Mouse (Mus musculus) forebrain, embryonic 15.5 days (tissue): Measurements from ENCODE around the gene Ric1. TPM values are rescaled to one million over a fixed set of nuclear protein-coding genes. Genes with fewer than 3 reads are reported as not detected.
"Not testable (repeated sequence)": the region's sequence is repeated elsewhere in the genome, so short reads cannot be mapped to it uniquely, and the experiment has no call there.

ENCODE experiments used
- ATAC-seq: fragments of 200-750 bp; cut with Nextera tagmentation; replicated peaks from 2 replicates; pipeline ENCODE4 v1.8.0; 2017; ENCODE audit warnings: mild to moderate bottlenecking, moderate TSS enrichment, moderate library complexity
- H3K27ac ChIP-seq: fragments of 300-500 bp; sonication (generic); replicated peaks from 2 replicates; pipeline ENCODE4 v1.5.1; 2015; ENCODE audit warnings: mild to moderate bottlenecking, inconsistent platforms
- H3K27me3 ChIP-seq: fragments of 300-500 bp; sonication (generic); 2 replicates; pipeline ENCODE4 v1.6.1; 2015; ENCODE audit warnings: inconsistent platforms
- H3K36me3 ChIP-seq: fragments of 300-500 bp; sonication (generic); 2 replicates; pipeline ENCODE4 v1.6.1; 2015; ENCODE audit warnings: mild to moderate bottlenecking, inconsistent platforms
- H3K4me1 ChIP-seq: fragments of 300-500 bp; sonication (generic); 2 replicates; pipeline ENCODE4 v1.6.1; 2015; ENCODE audit warnings: inconsistent platforms
- H3K4me2 ChIP-seq: fragments of 300-500 bp; sonication (generic); replicated peaks from 2 replicates; pipeline ENCODE4 v1.6.1; 2015; ENCODE audit warnings: mild to moderate bottlenecking, inconsistent platforms
- H3K4me3 ChIP-seq: fragments of 300-500 bp; sonication (generic); 2 replicates; pipeline ENCODE4 v1.5.1; 2015; ENCODE audit warnings: mild to moderate bottlenecking, inconsistent platforms
- H3K9ac ChIP-seq: fragments of 300-500 bp; sonication (generic); replicated peaks from 2 replicates; pipeline ENCODE4 v1.6.1; 2015; ENCODE audit warnings: mild to moderate bottlenecking, inconsistent platforms
- H3K9me3 ChIP-seq: fragments of 300-500 bp; sonication (generic); 2 replicates; pipeline ENCODE4 v1.6.1; 2016; ENCODE audit warnings: inconsistent platforms
- WGBS: fragments of 180-500 bp; shearing (Covaris S2); methylation state at CpG from one replicate; pipeline ENCODE4 v1.1.7; 2015; ENCODE audit warnings: mixed read lengths; 5-methylcytosine and 5-hydroxymethylcytosine counted together
- polyA plus RNA-seq: library from polyadenylated mRNA; unstranded; fragments of >200 nt; fragmentation: Nextera tagmentation; extraction: Ambion mirVana; gene quantifications from 2 replicates; pipeline ENCODE4 v1.2.1, GENCODE M21; 2015

Gene Ric1
- polyA plus RNA-seq, 1 experiment from 2014 or later: 13.2 TPM

DNA sequence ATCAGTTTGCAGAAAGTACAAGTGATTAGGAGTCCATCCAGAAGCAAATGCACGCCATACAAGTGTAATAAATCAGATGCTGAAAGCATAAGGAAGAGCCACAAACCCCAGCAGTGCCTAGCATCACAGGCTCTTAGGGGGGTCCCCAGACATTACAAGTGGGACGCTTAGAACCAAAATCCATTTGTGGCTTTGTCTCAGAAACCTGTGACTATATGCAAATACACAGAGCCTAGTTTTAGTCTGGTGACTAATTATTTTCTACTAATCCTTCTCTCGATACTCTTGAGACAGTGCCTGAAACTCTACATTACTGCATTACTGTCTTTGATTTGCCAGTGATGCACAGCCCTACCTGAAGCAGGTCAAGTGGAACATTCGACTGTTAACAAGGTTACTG lies 3.2 kb upstream of the Ric1 start:
- Histone ChIP-seq H3K27me3 (no peaks in the 10 kb centered on the region), H3K9ac (no peak overlapping the region), H3K9me3 (no peaks in the 10 kb centered on the region), H3K36me3 (no peaks in the 10 kb centered on the region), H3K4me1 (peaks cover 15% of the 10 kb centered on the region), H3K4me3 (no peak overlapping the region), H3K4me2 (no peak overlapping the region), H3K27ac (no peak overlapping the region)
- 82% methylated on average over 4 of the region's 4 CpGs for WGBS
- no peak for ATAC-seq

GRCm38 (mm10) chr19:29520996-29521560 lies 1.0 kb upstream of the Ric1 start:
- Histone ChIP-seq H3K27me3 (no peaks in the 10 kb centered on the region), H3K9ac (0 out of 2 replicates have a peak overlapping the region, but pooled peaks have one; percentile 82), H3K4me1 (peaks cover 21% of the 10 kb centered on the region), H3K4me3 (peak overlapping the region; percentile 78; the same call in 1 of the 2 replicates), H3K4me2 (peak overlapping the region; percentile 49), H3K36me3 (no peaks in the 10 kb centered on the region), H3K27ac (no peak overlapping the region), H3K9me3 (no peaks in the 10 kb centered on the region)
- no peak for ATAC-seq
- WGBS: 39% methylated on average over 10 of the region's 10 CpGs

DNA sequence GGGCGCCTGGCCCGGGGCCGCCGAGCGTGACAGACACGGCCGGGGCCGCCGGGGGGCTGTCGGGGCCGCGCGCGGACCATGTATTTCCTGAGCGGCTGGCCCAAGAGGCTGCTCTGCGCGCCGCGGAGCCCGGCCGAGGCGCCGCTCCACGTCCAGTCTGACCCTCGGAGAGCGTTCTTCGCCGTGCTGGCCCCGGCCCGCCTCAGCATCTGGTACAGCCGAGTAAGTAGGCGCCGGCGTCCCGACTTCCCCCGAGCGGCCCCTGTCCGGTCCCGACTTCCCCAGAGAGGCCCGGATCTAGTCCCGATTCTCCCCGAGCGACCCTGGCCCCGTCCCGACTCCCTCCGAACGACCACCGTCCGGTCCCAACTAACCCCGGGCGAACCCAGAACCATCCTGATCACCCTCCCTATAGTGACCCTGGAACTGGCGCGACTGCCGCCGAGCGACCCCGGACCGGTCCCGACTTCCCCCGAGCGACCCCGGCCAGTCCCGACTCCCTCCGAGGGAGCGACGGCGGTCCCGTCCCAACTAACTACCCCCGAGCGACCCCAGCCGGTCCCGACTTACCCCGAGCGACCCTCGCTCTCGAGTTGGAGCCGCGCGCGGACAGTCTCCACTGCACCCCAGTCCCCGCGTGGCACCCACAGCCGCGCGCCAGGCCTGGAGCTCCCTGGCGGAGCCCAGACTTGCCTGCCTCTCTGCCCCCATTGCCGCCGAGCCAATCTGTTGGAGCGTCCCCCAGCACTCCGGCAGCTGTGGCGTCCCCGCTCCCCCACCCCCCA lies 555 bp downstream of the Ric1 start:
- Histone ChIP-seq H3K4me3 (peak overlapping the region; percentile 78), H3K27me3 (no peaks in the 10 kb centered on the region), H3K36me3 (no peaks in the 10 kb centered on the region), H3K4me1 (peaks cover 21% of the 10 kb centered on the region), H3K4me2 (peak overlapping the region; percentile 73), H3K9ac (peak overlapping the region; percentile 82), H3K27ac (peak overlapping the region; percentile 94), H3K9me3 (no peaks in the 10 kb centered on the region)
- under 1% methylated on average over 76 of the region's 92 CpGs for WGBS
- ATAC-seq: peak; percentile 81

DNA sequence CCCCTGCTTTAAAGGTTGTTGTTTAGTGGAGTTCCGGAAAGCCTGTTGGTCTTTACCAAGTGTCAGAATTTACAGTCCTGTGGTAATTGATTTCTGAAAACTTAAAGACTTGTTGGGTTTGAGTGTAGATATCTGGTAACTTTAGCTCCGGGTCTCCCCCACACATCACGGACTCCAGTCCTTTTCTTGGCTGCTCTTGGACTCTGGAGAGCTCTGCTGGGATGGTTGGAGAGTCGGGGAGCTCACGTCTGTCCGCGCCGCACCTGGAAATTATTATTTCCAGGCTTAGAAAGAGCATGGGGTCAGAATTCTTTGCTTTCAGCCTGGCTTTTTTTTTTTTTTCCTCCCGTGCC lies 1.1 kb downstream of the Ric1 start:
- Histone ChIP-seq H3K27ac (no peak overlapping the region), H3K36me3 (no peaks in the 10 kb centered on the region), H3K4me1 (peaks cover 21% of the 10 kb centered on the region), H3K9me3 (no peaks in the 10 kb centered on the region), H3K4me2 (peak overlapping the region; percentile 73), H3K9ac (peak overlapping the region; percentile 82), H3K27me3 (no peaks in the 10 kb centered on the region), H3K4me3 (peak overlapping the region; percentile 78)
- WGBS: 0% methylated on average over 9 of the region's 9 CpGs
- ATAC-seq: no peak

GRCm38 (mm10) chr19:29523701-29524100 lies 1.6 kb downstream of the Ric1 start:
- 46% methylated on average over 5 of the region's 5 CpGs for WGBS
- no peak for ATAC-seq

DNA sequence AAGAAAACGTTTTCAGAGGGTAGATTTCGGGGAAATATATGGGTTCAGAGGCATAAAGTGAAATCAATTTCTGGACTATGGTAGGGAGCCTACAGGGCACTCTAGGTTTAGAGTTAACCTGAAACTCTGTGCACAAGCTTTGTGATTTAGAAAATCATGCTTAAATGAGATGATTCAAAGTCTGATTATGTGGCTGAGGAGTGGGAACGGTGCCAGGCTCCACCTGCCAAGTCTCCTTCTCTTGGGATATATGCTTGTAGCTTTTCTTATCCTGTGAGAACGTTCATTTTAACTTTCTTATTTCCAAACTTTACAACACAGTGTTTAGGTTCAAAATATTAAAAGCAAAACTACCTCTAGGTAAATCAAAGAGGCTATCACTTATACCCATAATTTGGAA lies 2.5 kb downstream of the Ric1 start:
- H3K4me3 ChIP-seq: no peak overlapping the region
- 65% methylated on average over 4 of the region's 4 CpGs for WGBS
- peaks cover 21% of the 10 kb centered on the region for H3K4me1 ChIP-seq
- no peaks in the 10 kb centered on the region for H3K36me3 ChIP-seq
- no peak overlapping the region for H3K9ac ChIP-seq
- H3K9me3 ChIP-seq: no peaks in the 10 kb centered on the region
- H3K4me2 ChIP-seq: no peak overlapping the region
- no peaks in the 10 kb centered on the region for H3K27me3 ChIP-seq
- ATAC-seq: no peak
- no peak overlapping the region for H3K27ac ChIP-seq

More at GRCm38 (mm10) chr19:29523701-29524100, 1.6 kb downstream of the Ric1 start:
- Histone ChIP-seq H3K27me3 (no peaks in the 10 kb centered on the region), H3K4me2 (peak overlapping the region; percentile 73), H3K9me3 (no peaks in the 10 kb centered on the region), H3K27ac (no peak overlapping the region), H3K4me3 (peak overlapping the region; percentile 78), H3K36me3 (no peaks in the 10 kb centered on the region), H3K9ac (0 out of 2 replicates have a peak overlapping the region, but pooled peaks have one; percentile 82), H3K4me1 (peaks cover 21% of the 10 kb centered on the region)

GRCm38 (mm10) chr19:29525588-29525987 lies 3.5 kb downstream of the Ric1 start:
- not testable (repeated sequence) for H3K4me3 ChIP-seq, H3K36me3 ChIP-seq, H3K27me3 ChIP-seq, H3K27ac ChIP-seq, H3K4me2 ChIP-seq, H3K9ac ChIP-seq, ATAC-seq, H3K9me3 ChIP-seq
- 92% methylated on average over 4 of the region's 4 CpGs for WGBS
- peaks cover 21% of the 10 kb centered on the region for H3K4me1 ChIP-seq

DNA sequence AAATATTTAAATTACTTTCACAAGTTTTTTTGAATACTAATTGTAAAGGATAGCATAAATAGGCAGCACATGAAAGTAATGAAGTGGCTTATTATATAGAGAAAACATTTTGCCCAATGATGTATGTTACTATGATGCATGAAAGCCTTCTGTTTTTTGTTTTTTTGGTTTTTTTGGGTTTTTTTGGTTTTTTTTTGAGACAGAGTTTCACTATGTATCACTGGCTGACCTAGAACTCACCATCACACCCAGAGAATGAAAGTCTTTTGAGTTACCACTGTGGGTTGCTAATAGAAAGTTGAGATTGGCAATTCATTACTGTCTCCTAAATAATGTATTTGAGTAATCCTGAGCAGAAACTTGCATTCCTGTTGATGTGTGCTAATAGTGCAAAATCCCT lies 4.8 kb downstream of the Ric1 start:
- ATAC-seq: no peak
- Histone ChIP-seq H3K27ac (no peak overlapping the region), H3K27me3 (no peaks in the 10 kb centered on the region), H3K4me3 (no peak overlapping the region), H3K4me2 (no peak overlapping the region), H3K36me3 (no peaks in the 10 kb centered on the region), H3K9me3 (no peaks in the 10 kb centered on the region), H3K9ac (no peak overlapping the region), H3K4me1 (peaks cover 13% of the 10 kb centered on the region)

DNA sequence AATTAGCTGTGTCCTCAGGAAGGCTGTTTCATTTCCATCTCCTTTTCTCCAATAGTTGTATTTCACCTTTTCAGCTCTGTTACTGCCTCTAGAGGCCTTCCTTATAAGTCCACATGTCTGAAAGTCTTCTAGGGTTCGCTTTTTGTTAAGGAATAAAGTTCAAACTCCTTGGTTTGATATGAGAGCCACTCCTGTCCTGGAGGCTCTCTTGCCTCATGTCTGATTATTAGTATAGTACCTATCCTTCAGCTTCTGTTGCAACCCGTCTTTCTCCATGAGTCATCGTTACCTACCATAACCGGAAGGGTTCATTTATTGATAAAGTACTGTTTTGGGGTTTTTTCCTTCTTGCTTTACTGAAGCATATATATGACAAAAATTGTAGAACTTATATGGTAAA lies 5.2 kb downstream of the Ric1 start:
- WGBS: 98% methylated on average over 4 of the region's 4 CpGs
- no peaks in the 10 kb centered on the region for H3K27me3 ChIP-seq
- H3K36me3 ChIP-seq: no peaks in the 10 kb centered on the region
- H3K9me3 ChIP-seq: no peaks in the 10 kb centered on the region
- H3K9ac ChIP-seq: no peak overlapping the region
- no peak overlapping the region for H3K27ac ChIP-seq
- no peak for ATAC-seq
- H3K4me3 ChIP-seq: no peak overlapping the region
- no peak overlapping the region for H3K4me2 ChIP-seq
- peaks cover 13% of the 10 kb centered on the region for H3K4me1 ChIP-seq

DNA sequence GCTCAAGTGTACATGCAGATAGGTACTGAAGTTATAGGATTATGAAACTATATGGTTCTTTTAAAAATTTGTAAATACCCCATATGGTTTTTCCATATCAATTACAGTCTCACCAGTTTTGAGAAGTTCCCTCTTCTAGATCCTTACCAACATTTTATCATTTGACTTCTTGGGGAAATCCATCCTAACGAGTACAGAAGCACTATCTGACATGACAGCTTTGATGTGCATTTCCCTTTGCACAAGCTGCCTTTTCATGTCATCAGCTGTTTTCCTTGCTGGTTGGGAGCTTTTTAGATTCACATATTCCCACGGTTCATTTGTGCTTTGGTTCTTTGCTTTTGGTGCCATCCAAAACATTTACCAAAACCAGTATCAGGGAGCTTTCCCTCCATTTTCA lies 6.5 kb downstream of the Ric1 start:
- H3K9me3 ChIP-seq: no peaks in the 10 kb centered on the region
- H3K36me3 ChIP-seq: no peaks in the 10 kb centered on the region
- peaks cover 9% of the 10 kb centered on the region for H3K4me1 ChIP-seq
- H3K9ac ChIP-seq: no peak overlapping the region
- H3K4me2 ChIP-seq: no peak overlapping the region
- ATAC-seq: no peak
- no peak overlapping the region for H3K27ac ChIP-seq
- WGBS: 85% methylated on average over 2 of the region's 2 CpGs
- no peak overlapping the region for H3K4me3 ChIP-seq
- H3K27me3 ChIP-seq: no peaks in the 10 kb centered on the region

DNA sequence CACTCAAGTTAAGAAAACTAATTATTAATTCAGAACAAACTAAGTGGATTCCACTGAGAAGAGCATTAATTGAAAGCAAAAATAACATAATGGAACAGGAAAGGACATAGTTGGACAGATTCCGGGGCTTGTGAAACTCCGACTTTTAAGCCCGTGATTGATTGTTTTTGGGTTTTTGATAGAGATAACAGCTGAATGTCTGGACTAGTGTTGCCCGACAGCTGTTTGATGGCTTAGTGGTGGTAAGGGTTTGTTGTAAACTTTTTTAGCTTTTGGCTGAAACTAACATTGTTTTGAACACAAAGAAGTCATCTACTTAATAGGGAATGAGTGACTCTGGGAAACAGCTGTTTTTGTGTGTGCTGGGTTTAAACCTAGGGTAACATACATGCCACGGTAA lies 11.9 kb downstream of the Ric1 start:
- H3K27me3 ChIP-seq: no peaks in the 10 kb centered on the region
- no peak overlapping the region for H3K4me2 ChIP-seq
- H3K36me3 ChIP-seq: peaks cover 16% of the 10 kb centered on the region
- H3K9me3 ChIP-seq: no peaks in the 10 kb centered on the region
- H3K4me1 ChIP-seq: no peaks in the 10 kb centered on the region
- no peak overlapping the region for H3K9ac ChIP-seq
- no peak overlapping the region for H3K27ac ChIP-seq
- H3K4me3 ChIP-seq: no peak overlapping the region
- no peak for ATAC-seq
- WGBS: 88% methylated on average over 5 of the region's 5 CpGs

DNA sequence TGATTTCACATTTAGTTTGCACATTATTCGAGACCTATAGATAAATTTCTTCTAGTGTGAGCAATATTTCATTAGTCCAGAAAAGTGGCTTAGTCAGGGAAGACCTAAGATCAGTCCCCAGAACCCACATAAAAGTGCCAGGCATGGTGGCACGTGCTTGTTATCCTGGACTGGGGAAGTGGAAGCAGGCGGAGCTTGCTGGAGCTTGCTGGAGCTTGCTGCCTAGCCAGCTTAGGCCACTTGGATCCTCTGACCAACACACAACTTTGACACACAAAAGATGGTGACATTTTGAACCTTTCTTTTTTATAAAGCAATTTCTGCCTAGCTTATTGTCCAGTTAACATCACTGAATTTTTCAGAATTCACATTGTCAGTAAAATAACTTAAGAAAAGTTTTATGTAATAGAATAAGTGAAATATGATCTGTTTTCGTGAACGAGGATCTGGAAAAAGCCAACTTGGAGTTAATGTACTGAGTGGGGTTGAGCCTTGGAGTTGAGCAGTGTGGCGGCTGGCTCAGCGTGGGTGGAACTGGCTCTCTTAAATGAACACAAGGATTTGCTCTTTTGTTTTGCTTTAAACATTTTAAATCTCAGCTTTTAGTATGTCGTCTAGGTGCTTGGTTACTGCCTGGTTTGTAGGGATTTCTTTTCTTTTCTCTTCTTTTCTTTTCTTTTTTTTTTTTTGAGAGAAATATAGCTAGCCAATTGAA lies 20.3 kb downstream of the Ric1 start:
- Histone ChIP-seq H3K4me2 (no peak overlapping the region), H3K27me3 (no peaks in the 10 kb centered on the region), H3K4me1 (no peaks in the 10 kb centered on the region), H3K4me3 (no peak overlapping the region), H3K27ac (no peak overlapping the region), H3K36me3 (no peaks in the 10 kb centered on the region), H3K9ac (no peak overlapping the region), H3K9me3 (no peaks in the 10 kb centered on the region)
- WGBS: 72% methylated on average over 8 of the region's 8 CpGs
- ATAC-seq: no peak
